Mouse (Mus musculus) liver, embryonic 14.5 days (tissue): ENCODE results near the gene Fars2. TPM values are rescaled to one million over a fixed set of nuclear protein-coding genes. Genes with fewer than 3 reads are reported as not detected.

Source experiments
- ATAC-seq: fragments of 200-750 bp; cut with Nextera tagmentation; 2 replicates; pipeline ENCODE4 v1.8.0; 2017; ENCODE audit warnings: moderate number of reproducible peaks, mild to moderate bottlenecking, moderate library complexity; ENCODE audit not compliant: insufficient read depth
- DNase-seq, 3 experiments: peaks; one replicate each; pipeline ENCODE4 v3.0.0-alpha.2; 2012 to 2013; ENCODE audit warnings: low read depth in 3 of 3, low spot score in 3 of 3
- H3K27ac ChIP-seq: fragments of 300-500 bp; sonication (generic); 2 replicates; pipeline ENCODE4 v1.5.1; 2014; ENCODE audit warnings: moderate library complexity, mild to moderate bottlenecking, control low read depth, inconsistent platforms
- H3K27me3 ChIP-seq: fragments of 300-500 bp; sonication (generic); 2 replicates; pipeline ENCODE4 v1.6.1; 2014; ENCODE audit warnings: mild to moderate bottlenecking, low read length, moderate library complexity; ENCODE audit not compliant: control insufficient read depth, insufficient read depth
- H3K36me3 ChIP-seq: fragments of 300-500 bp; sonication (generic); replicated peaks from 2 replicates; pipeline ENCODE4 v1.6.1; 2014; ENCODE audit warnings: low read depth; ENCODE audit not compliant: control insufficient read depth, insufficient read depth
- H3K4me1 ChIP-seq, 2 experiments: fragments of 200-500 bp in 1 of 2; fragments of 300-500 bp in 1 of 2; sonication (generic) in 1 of 2; replicated peaks; 2 replicates each; pipeline ENCODE4 v1.6.1; 2012 to 2014; ENCODE audit warnings: antibody characterized with exemption in 1 of 2, inconsistent platforms in 1 of 2, low read length in 1 of 2; ENCODE audit not compliant: control insufficient read depth in 2 of 2, insufficient read depth in 2 of 2
- H3K4me2 ChIP-seq: fragments of 300-500 bp; sonication (generic); 2 replicates; pipeline ENCODE4 v1.6.1; 2014; ENCODE audit warnings: low read depth, mild to moderate bottlenecking, control low read depth, moderate library complexity
- H3K4me3 ChIP-seq, 2 experiments: fragments of 200-500 bp in 1 of 2; fragments of 300-500 bp in 1 of 2; sonication (generic) in 1 of 2; 2 replicates each; pipeline ENCODE4 v1.5.1; 2012 to 2014; ENCODE audit warnings: low read depth in 2 of 2, low read length in 2 of 2, mild to moderate bottlenecking in 2 of 2, control low read depth in 1 of 2, inconsistent platforms in 1 of 2, moderate library complexity in 1 of 2; ENCODE audit not compliant: insufficient read depth in 1 of 2
- H3K9ac ChIP-seq: fragments of 300-500 bp; sonication (generic); replicated peaks from 2 replicates; pipeline ENCODE4 v1.6.1; 2014; ENCODE audit warnings: mild to moderate bottlenecking, control low read depth, moderate library complexity
- H3K9me3 ChIP-seq: fragments of 300-500 bp; sonication (generic); 2 replicates; pipeline ENCODE4 v1.6.1; 2016; ENCODE audit warnings: low read length, mixed read lengths; ENCODE audit not compliant: control insufficient read depth
- CTCF ChIP-seq: IDR thresholded peaks from 2 replicates; pipeline ENCODE4 v1.5.1; 2016; ENCODE audit warnings: antibody characterized with exemption, low read depth, control low read depth
- EP300 ChIP-seq: IDR thresholded peaks from 2 replicates; pipeline ENCODE4 v1.6.1; 2016; ENCODE audit warnings: antibody characterized with exemption, low read depth
- WGBS: fragments of 180-500 bp; shearing (Covaris S2); extraction: QIAGEN DNeasy Blood & Tissue Kit; methylation state at CpG from one replicate; pipeline ENCODE4 v1.1.7; 2014; ENCODE audit not compliant: insufficient replicate concordance; 5-methylcytosine and 5-hydroxymethylcytosine counted together
- polyA plus RNA-seq, 2 experiments: library from polyadenylated mRNA; depleted of rRNA in 1 of 2; stranded (reverse) in 1 of 2; unstranded in 1 of 2; fragments of >200 nt; fragmentation: Nextera tagmentation in 1 of 2; extraction: Ambion mirVana in 1 of 2; gene quantifications; 2 replicates each; pipeline versions ENCODE4 v1.2.1 to v1.2.3; 2012 to 2014

Fars2 gene
- polyA plus RNA-seq, 2 experiments: 18.8 to 23.0 TPM

- ATAC-seq (no peak), DNase-seq (no peak)
- Histone ChIP-seq H3K4me3 (no peak overlapping the region), H3K4me2 (no peak overlapping the region), H3K9me3 (no peaks in the 10 kb centered on the region), H3K27ac (no peak overlapping the region), H3K36me3 (no peaks in the 10 kb centered on the region), H3K9ac (no peak overlapping the region), H3K27me3 (no peaks in the 10 kb centered on the region), H3K4me1 (no peaks in the 10 kb centered on the region)
- TF ChIP-seq EP300 (no peak), CTCF (no peak)
- WGBS: 42% methylated on average over 2 of the region's 2 CpGs
Observed at GRCm38 (mm10) chr13:36750056-36750455, 632.8 kb downstream of the Fars2 start.

GRCm38 (mm10) chr13:36751861-36752260 lies 634.6 kb downstream of the Fars2 start:
- no peak for DNase-seq
- 55% methylated on average over 3 of the region's 3 CpGs for WGBS
- H3K27me3 ChIP-seq: no peaks in the 10 kb centered on the region
- ATAC-seq: no peak
- no peaks in the 10 kb centered on the region for H3K4me1 ChIP-seq
- no peak overlapping the region for H3K4me3 ChIP-seq
- no peak overlapping the region for H3K9ac ChIP-seq
- no peaks in the 10 kb centered on the region for H3K36me3 ChIP-seq
- TF ChIP-seq CTCF: no peak
- TF ChIP-seq EP300: no peak
- no peaks in the 10 kb centered on the region for H3K9me3 ChIP-seq
- no peak overlapping the region for H3K4me2 ChIP-seq
- no peak overlapping the region for H3K27ac ChIP-seq

GRCm38 (mm10) chr13:36766801-36767200 lies 649.6 kb downstream of the Fars2 start:
- Histone ChIP-seq H3K4me2 (no peak overlapping the region), H3K27ac (no peak overlapping the region), H3K27me3 (no peaks in the 10 kb centered on the region), H3K4me1 (no peaks in the 10 kb centered on the region), H3K9me3 (no peaks in the 10 kb centered on the region), H3K36me3 (no peaks in the 10 kb centered on the region), H3K4me3 (no peak overlapping the region), H3K9ac (no peak overlapping the region)
- DNase-seq (no peak), ATAC-seq (no peak)
- TF ChIP-seq CTCF (no peak), EP300 (no peak)
- 30% methylated on average over 2 of the region's 2 CpGs for WGBS

Other genes starting within 250 kb of the Fars2 start
- gene Rpp40, start 211.1 kb upstream of the Fars2 start, polyA plus RNA-seq (2012; rRNA removed): 2.5 and 4.3 TPM in 2 replicates
- gene Rpp40, start 211.1 kb upstream of the Fars2 start, polyA plus RNA-seq (2014; fragmentation: Nextera tagmentation; extraction: Ambion mirVana): 8.8 and 10.3 TPM in 2 replicates
- gene Ppp1r3g, start 158.6 kb upstream of the Fars2 start, polyA plus RNA-seq (2012; rRNA removed): 0.25 and 0.35 TPM in 2 replicates
- 0.35 and 0.63 TPM in 2 replicates for gene Ppp1r3g, start 158.6 kb upstream of the Fars2 start, polyA plus RNA-seq (2014; fragmentation: Nextera tagmentation; extraction: Ambion mirVana)
- gene Lyrm4, start 114 bp downstream of the Fars2 start, polyA plus RNA-seq (2012; rRNA removed): 5.2 and 6.8 TPM in 2 replicates
- gene Lyrm4, start 114 bp downstream of the Fars2 start, polyA plus RNA-seq (2014; fragmentation: Nextera tagmentation; extraction: Ambion mirVana): 28.2 and 28.8 TPM in 2 replicates